Mouse (Mus musculus): ENCODE measurements at regions not wholly inside any gene's neighbourhood (a gene's known extent, or its start where the extent isn't known, plus 50 kb on each side); places are given as distances from the start of the nearest gene placed in this dataset.

- no peak overlapping the region for H3K27ac ChIP-seq
- H3K4me1 ChIP-seq (replicated peaks), result no peaks in the 10 kb centered on the region
- H3K36me3 ChIP-seq, result no peaks in the 10 kb centered on the region
- ATAC-seq, result no peak
- no peaks in the 10 kb centered on the region for H3K27me3 ChIP-seq
- no peak overlapping the region for H3K4me2 ChIP-seq (replicated peaks)
- no peaks in the 10 kb centered on the region for H3K9me3 ChIP-seq
- H3K4me3 ChIP-seq (replicated peaks), result no peak overlapping the region
- no peak overlapping the region for H3K9ac ChIP-seq (replicated peaks)
These were observed 388.4 kb upstream of the Kdm8 start for GRCm38 (mm10) chr7:125055951-125056625.

GRCm38 (mm10) chr7:125102464-125102863 lies 342.0 kb upstream of the Kdm8 start:
- H3K4me3 ChIP-seq (replicated peaks), result no peak overlapping the region
- no peaks in the 10 kb centered on the region for H3K27me3 ChIP-seq
- H3K9me3 ChIP-seq, result no peaks in the 10 kb centered on the region
- no peak overlapping the region for H3K4me2 ChIP-seq (replicated peaks)
- no peak for ATAC-seq
- H3K27ac ChIP-seq, result no peak overlapping the region
- no peaks in the 10 kb centered on the region for H3K36me3 ChIP-seq
- H3K4me1 ChIP-seq (replicated peaks), result no peaks in the 10 kb centered on the region
- WGBS, result 94% methylated on average over 4 of the region's 4 CpGs
- H3K9ac ChIP-seq (replicated peaks), result no peak overlapping the region

DNA sequence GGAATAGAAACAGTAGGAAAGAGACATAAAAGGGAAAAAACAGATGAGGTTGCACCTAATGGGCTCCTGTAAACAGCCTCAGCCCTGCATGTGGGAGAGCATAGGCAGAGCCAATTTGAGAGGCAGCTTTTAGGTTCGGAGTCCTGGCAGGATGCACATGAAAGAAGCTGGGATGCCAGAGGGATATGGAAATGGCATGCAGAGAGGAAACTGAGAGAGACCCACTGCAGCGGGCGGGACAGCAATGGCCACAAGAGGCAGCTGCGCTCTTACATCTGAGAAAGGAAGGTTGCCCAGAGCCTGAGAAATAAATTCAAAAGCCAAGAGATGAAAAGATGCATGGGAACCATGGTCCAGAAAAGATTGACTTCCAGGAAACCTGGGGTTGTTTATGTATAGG lies 340.5 kb upstream of the Kdm8 start:
- no peak overlapping the region for H3K4me2 ChIP-seq (replicated peaks)
- WGBS, result 83% methylated on average over 4 of the region's 4 CpGs
- no peak overlapping the region for H3K4me3 ChIP-seq (replicated peaks)
- H3K9ac ChIP-seq (replicated peaks), result no peak overlapping the region
- no peaks in the 10 kb centered on the region for H3K36me3 ChIP-seq
- no peaks in the 10 kb centered on the region for H3K9me3 ChIP-seq
- no peak overlapping the region for H3K27ac ChIP-seq
- no peak for ATAC-seq
- no peaks in the 10 kb centered on the region for H3K4me1 ChIP-seq (replicated peaks)
- no peaks in the 10 kb centered on the region for H3K27me3 ChIP-seq

DNA sequence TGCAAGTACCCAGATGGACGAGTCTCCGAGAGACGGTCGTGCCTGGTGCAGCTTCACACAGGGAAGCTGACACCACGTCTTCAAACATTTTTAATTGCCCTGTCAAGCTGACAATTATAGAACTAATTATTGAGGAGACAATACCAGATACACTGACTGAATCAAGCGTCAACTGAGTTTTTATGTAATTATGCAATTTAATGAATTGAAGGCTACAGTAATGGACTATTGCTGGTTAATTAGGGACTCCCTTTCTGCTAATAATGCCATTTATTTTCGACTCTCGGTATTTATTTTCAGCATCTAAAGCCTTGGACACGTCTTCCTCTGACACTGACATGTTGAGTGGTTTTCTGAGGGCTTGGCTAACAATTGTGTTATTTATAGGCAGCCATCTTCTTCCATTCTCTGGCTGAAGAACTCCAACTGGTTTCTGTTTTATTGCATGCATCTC lies 331.6 kb upstream of the Kdm8 start:
- Histone ChIP-seq H3K27me3 (no peaks in the 10 kb centered on the region), H3K36me3 (no peaks in the 10 kb centered on the region), H3K27ac (no peak overlapping the region), H3K9me3 (no peaks in the 10 kb centered on the region), H3K9ac (replicated peaks) (no peak overlapping the region), H3K4me1 (replicated peaks) (no peaks in the 10 kb centered on the region), H3K4me2 (replicated peaks) (no peak overlapping the region), H3K4me3 (replicated peaks) (no peak overlapping the region)
- WGBS, result 65% methylated on average over 9 of the region's 9 CpGs
- no peak for ATAC-seq

DNA sequence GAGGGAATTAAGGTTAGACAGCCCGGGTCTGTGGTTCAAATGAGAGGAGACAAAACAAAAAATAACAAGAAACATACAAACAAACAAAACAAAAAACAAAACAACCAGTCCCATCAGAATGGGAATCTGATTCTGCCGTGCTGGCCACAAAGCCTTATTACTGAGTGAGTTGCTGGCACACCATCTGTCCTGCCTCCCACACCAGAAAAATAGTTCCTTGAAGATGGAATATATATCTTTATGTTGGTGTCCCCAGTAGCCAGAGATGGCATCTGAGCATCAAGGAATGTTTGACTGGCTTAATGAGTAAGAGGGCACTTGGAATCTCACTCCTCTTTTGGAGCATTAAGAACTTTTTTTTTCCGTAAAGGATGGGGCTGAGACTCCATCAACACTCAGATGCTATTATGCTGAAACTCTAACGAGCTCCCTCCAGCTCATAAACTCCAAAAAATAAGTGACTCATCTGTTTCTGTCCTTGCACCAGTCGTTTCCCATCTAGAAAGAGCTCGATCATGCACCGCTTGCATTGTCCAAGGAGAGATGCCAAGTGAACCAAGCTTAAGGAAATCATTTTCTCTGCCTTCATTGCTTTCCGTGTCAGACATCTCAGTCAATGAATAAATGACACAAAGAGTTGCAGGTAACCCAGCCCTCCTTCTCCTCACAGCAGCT lies 329.0 kb upstream of the Kdm8 start:
- no peaks in the 10 kb centered on the region for H3K9me3 ChIP-seq
- WGBS, result 83% methylated on average over 8 of the region's 8 CpGs
- no peak overlapping the region for H3K9ac ChIP-seq (replicated peaks)
- ATAC-seq, result no peak
- no peaks in the 10 kb centered on the region for H3K27me3 ChIP-seq
- no peaks in the 10 kb centered on the region for H3K36me3 ChIP-seq
- no peaks in the 10 kb centered on the region for H3K4me1 ChIP-seq (replicated peaks)
- H3K4me3 ChIP-seq (replicated peaks), result no peak overlapping the region
- no peak overlapping the region for H3K27ac ChIP-seq
- no peak overlapping the region for H3K4me2 ChIP-seq (replicated peaks)

- H3K9me3 ChIP-seq, result no peaks in the 10 kb centered on the region
- H3K4me3 ChIP-seq (replicated peaks), result no peak overlapping the region
- no peaks in the 10 kb centered on the region for H3K27me3 ChIP-seq
- H3K4me1 ChIP-seq (replicated peaks), result no peaks in the 10 kb centered on the region
- H3K27ac ChIP-seq, result no peak overlapping the region
- H3K4me2 ChIP-seq (replicated peaks), result no peak overlapping the region
- ATAC-seq, result no peak
- H3K36me3 ChIP-seq, result no peaks in the 10 kb centered on the region
- WGBS, result 90% methylated on average over 8 of the region's 8 CpGs
- H3K9ac ChIP-seq (replicated peaks), result no peak overlapping the region
These were observed 327.3 kb upstream of the Kdm8 start for GRCm38 (mm10) chr7:125117173-125117572.

DNA sequence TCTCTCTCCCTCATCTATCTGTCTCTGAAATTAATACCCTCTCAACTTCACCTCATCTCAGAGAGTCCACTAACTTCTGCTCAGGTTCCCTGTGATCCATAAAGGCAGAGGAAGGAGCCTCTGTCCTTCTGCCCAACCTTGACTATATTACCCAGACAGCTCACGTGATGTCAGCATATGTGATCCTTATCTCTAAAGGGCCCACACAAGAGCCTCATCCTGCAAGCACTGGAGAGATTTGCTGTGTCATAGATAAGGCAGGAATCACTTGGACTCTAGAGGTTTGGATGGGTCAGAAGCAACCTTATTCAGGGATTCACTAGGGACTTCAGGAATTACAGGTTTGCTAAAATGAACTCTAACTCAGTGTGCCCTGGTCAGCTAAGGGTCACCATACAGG lies 315.3 kb upstream of the Kdm8 start:
- no peak for ATAC-seq
- Histone ChIP-seq H3K27ac (no peak overlapping the region), H3K9ac (replicated peaks) (no peak overlapping the region), H3K4me3 (replicated peaks) (no peak overlapping the region), H3K4me2 (replicated peaks) (no peak overlapping the region), H3K4me1 (replicated peaks) (no peaks in the 10 kb centered on the region), H3K36me3 (no peaks in the 10 kb centered on the region), H3K27me3 (no peaks in the 10 kb centered on the region), H3K9me3 (no peaks in the 10 kb centered on the region)
- WGBS, result 79% methylated on average over 1 of the region's 1 CpGs

DNA sequence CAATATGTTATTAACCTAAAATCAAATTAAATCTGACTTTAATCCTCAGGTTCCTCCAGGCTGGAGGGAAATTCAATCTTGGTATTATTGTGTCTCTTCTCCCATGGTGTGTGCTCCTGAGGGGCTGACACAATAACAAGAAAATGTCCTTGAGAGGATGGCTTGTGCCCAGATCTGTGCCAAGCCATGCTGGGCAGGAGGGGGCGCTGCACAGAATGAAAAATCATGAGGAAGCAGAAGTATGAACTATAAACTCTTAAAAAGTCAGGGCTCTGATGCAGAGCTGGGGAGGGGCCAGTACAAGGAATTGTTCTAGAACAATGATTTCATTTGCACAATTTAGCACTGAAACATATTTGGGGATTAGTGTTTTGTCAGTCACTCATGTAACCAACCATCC lies 312.5 kb upstream of the Kdm8 start:
- Histone ChIP-seq H3K36me3 (no peaks in the 10 kb centered on the region), H3K9me3 (no peaks in the 10 kb centered on the region; the same call in 1 of the 2 replicates), H3K4me1 (replicated peaks) (no peaks in the 10 kb centered on the region), H3K9ac (replicated peaks) (no peak overlapping the region), H3K4me2 (replicated peaks) (no peak overlapping the region), H3K27ac (no peak overlapping the region), H3K27me3 (no peaks in the 10 kb centered on the region), H3K4me3 (replicated peaks) (no peak overlapping the region)
- ATAC-seq, result no peak
- 80% methylated on average over 1 of the region's 1 CpGs for WGBS

DNA sequence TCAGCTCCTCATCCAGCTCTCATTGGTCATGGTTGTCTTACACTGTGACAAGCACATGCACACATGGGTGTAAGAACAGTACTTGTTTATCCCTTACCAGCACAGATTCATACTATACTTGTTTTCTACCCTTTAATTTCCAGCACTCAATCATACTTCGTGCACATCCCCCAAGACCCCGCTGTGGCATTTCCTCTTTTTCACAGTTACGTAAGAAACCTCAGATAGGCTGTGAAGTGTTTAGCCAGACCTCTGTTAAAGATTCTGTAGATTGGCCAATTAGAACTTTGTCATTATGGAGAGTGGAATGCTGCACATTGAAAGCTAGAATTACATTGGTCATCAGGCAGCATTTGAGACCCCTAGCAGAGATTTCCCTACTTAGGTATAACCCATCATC lies 305.9 kb upstream of the Kdm8 start:
- H3K9me3 ChIP-seq, result no peaks in the 10 kb centered on the region; the same call in 1 of the 2 replicates
- no peak overlapping the region for H3K27ac ChIP-seq
- no peak overlapping the region for H3K4me3 ChIP-seq (replicated peaks)
- H3K9ac ChIP-seq (replicated peaks), result no peak overlapping the region
- no peaks in the 10 kb centered on the region for H3K27me3 ChIP-seq
- H3K4me2 ChIP-seq (replicated peaks), result no peak overlapping the region
- H3K4me1 ChIP-seq (replicated peaks), result 0 out of 2 replicates have a peak, but pooled peaks cover 2% of the 10 kb centered on the region
- 86% methylated on average over 3 of the region's 3 CpGs for WGBS
- no peaks in the 10 kb centered on the region for H3K36me3 ChIP-seq
- no peak for ATAC-seq

DNA sequence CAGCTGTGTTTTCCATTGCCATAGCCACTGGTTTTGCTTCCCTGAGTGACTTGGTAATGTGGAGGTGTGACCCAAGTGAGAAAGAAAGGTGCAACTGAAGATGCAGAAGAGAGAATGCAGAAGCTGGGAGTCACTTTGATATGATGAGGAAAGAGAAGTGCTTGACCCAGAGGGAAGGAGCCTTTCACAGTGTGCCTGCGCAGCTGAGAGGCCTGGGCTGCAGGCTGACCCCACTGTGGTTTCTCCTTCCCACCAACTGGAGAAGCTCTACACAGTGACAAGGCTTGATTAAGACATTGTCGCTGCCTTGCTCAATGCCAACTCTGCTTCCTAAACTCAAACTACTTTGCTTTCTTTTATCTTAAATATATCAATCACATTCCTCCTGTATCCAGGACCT lies 305.3 kb upstream of the Kdm8 start:
- no peak overlapping the region for H3K4me3 ChIP-seq (replicated peaks)
- H3K27ac ChIP-seq, result no peak overlapping the region
- no peak overlapping the region for H3K4me2 ChIP-seq (replicated peaks)
- H3K36me3 ChIP-seq, result no peaks in the 10 kb centered on the region
- no peak for ATAC-seq
- 94% methylated on average over 2 of the region's 2 CpGs for WGBS
- no peak overlapping the region for H3K9ac ChIP-seq (replicated peaks)
- no peaks in the 10 kb centered on the region; the same call in 1 of the 2 replicates for H3K9me3 ChIP-seq
- no peaks in the 10 kb centered on the region for H3K27me3 ChIP-seq
- H3K4me1 ChIP-seq (replicated peaks), result 0 out of 2 replicates have a peak, but pooled peaks cover 3% of the 10 kb centered on the region

- no peak overlapping the region for H3K4me2 ChIP-seq (replicated peaks)
- no peak for ATAC-seq
- no peaks in the 10 kb centered on the region for H3K9me3 ChIP-seq
- H3K9ac ChIP-seq (replicated peaks), result no peak overlapping the region
- no peak overlapping the region for H3K27ac ChIP-seq
- 62% methylated on average over 3 of the region's 3 CpGs for WGBS
- no peaks in the 10 kb centered on the region for H3K36me3 ChIP-seq
- H3K4me3 ChIP-seq (replicated peaks), result no peak overlapping the region
- H3K27me3 ChIP-seq, result no peaks in the 10 kb centered on the region
- 0 out of 2 replicates have a peak, but pooled peaks cover 3% of the 10 kb centered on the region for H3K4me1 ChIP-seq (replicated peaks)
These were observed 303.6 kb upstream of the Kdm8 start for GRCm38 (mm10) chr7:125140854-125141253.

DNA sequence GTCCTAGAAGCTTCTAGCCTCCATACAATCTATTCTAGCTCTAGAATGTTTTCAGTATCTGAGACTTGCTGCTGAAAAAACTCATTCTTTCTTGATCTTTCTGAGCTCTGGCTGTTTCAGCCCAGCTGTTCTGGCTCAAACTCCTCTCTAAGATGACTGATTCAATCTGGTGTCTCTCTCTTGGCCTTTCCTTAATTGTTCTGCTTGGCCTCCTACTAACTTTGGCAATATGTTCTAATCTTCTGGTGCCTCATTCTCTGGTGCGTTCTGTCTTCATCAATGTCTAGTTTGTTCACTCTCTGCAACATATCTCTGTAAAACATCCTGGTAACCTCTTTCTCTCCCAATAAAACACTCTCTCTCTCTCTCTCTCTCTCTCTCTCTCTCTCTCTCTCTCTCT lies 302.6 kb upstream of the Kdm8 start:
- WGBS, result 86% methylated on average over 1 of the region's 1 CpGs
- no peak overlapping the region for H3K4me3 ChIP-seq (replicated peaks)
- no peak overlapping the region for H3K4me2 ChIP-seq (replicated peaks)
- no peaks in the 10 kb centered on the region for H3K9me3 ChIP-seq
- no peaks in the 10 kb centered on the region for H3K36me3 ChIP-seq
- H3K27me3 ChIP-seq, result no peaks in the 10 kb centered on the region
- no peak overlapping the region for H3K9ac ChIP-seq (replicated peaks)
- 0 out of 2 replicates have a peak, but pooled peaks cover 7% of the 10 kb centered on the region for H3K4me1 ChIP-seq (replicated peaks)
- no peak overlapping the region for H3K27ac ChIP-seq
- no peak for ATAC-seq

All from midbrain, embryonic 13.5 days (tissue).